ENCODE assay signal across 9 mouse cellular contexts in genomic region chr13:103703386-103703785, GRCm38 (mm10).
DNase-seq lines count a peak whose midpoint lies in the region; ATAC-seq lines count a peak whose summit lies in the region.
"Had no signal": no experiment of that assay in that cellular context is flagged by ENCODE, and none has a peak within 500 bp of the region (broad histone marks: within the 10 kb centered on the region; RNA-seq: fewer than 3 reads in every experiment).

No protein-coding gene starts in this region.

- WGBS in hindbrain, embryonic 15.5 days: 40% methylated on average over 7 of the region's 7 CpGs

- H3K4me2 ChIP-seq in hindbrain, embryonic 15.5 days: no peak overlapping the region

- no peak overlapping the region for H3K27ac ChIP-seq in hindbrain, embryonic 15.5 days (replicated peaks)

- no peaks in the 10 kb centered on the region; the same call in 1 of the 2 replicates for H3K4me1 ChIP-seq in hindbrain, embryonic 15.5 days (replicated peaks)

- ATAC-seq in hindbrain, embryonic 15.5 days (ENCODE audit: low FRiP score, low read depth): peak; percentile 77
- peak; percentile 95 for ATAC-seq in megakaryocyte, adult 5-6 weeks (ENCODE audit: poor library complexity, severe bottlenecking)

- H3K4me3 ChIP-seq in hindbrain, embryonic 15.5 days: no peak overlapping the region
- H3K4me3 ChIP-seq: myocyte had no signal

- no peaks in the 10 kb centered on the region for H3K9me3 ChIP-seq in hindbrain, embryonic 15.5 days

- peak; percentile 70 for DNase-seq in Muller cell, postnatal 12 days (ENCODE audit: inconsistent ontology term)
- DNase-seq in cerebellum, postnatal 10 days: peak; percentile 83 to 85
- DNase-seq in frontal cortex, postnatal 14 days (ENCODE audit: low spot score in 2 of 2): peak; percentile 41 to 77
- peak; percentile 31 for DNase-seq in left cerebral cortex, adult 11 months (ENCODE audit: low spot score)
- peak; percentile 48 for DNase-seq in right cerebral cortex, postnatal 25 days
- DNase-seq in urinary bladder, postnatal 36 days (ENCODE audit: low spot score in 2 of 2): peak; percentile 38 to 71

- H3K9ac ChIP-seq in hindbrain, embryonic 15.5 days: no peak overlapping the region

- H3K36me3 ChIP-seq in hindbrain, embryonic 15.5 days: no peaks in the 10 kb centered on the region

- H3K27me3 ChIP-seq in hindbrain, embryonic 15.5 days: no peaks in the 10 kb centered on the region

Comparison
In these comparisons a context has a peak if more than half of its experiments do, and no peak if none do; other contexts are left out.
1. DNase-seq: peak in every context shown above with its lines; median percentile 84 in cerebellum, postnatal 10 days; 70 in Muller cell, postnatal 12 days; 59 in frontal cortex, postnatal 14 days; 54 in urinary bladder, postnatal 36 days; 48 in right cerebral cortex, postnatal 25 days; 31 in left cerebral cortex, adult 11 months.